Mouse (Mus musculus) erythroblast, adult 5-6 weeks (primary cell): ENCODE data around the gene Ramp3. TPM values are rescaled to one million over a fixed set of nuclear protein-coding genes. Genes with fewer than 3 reads are reported as not detected.

Source experiments
- ATAC-seq: replicated peaks from 2 replicates; pipeline ENCODE4 v1.8.0; 2016; ENCODE audit warnings: moderate number of reproducible peaks, mild to moderate bottlenecking, moderate TSS enrichment, inconsistent platforms; ENCODE audit not compliant: poor library complexity, low FRiP score, severe bottlenecking
- total RNA-seq, 2 experiments: library from RNA; stranded (forward) in 1 of 2; stranded (reverse) in 1 of 2; fragments of 150-400 nt in 1 of 2; fragments of 200-764, 138-1000 nt in 1 of 2; gene quantifications; 2 replicates each; pipeline versions ENCODE4 v1.2.3 to v1.2.4; 2015 to 2017; ENCODE audit warnings: low replicate concordance in 2 of 2

Ramp3 gene
- total RNA-seq, 2 experiments from 2014 or later = not detected

GRCm38 (mm10) chr11:6710409-6710808 lies 52.1 kb downstream of the Ramp3 start:
- ATAC-seq = no peak

- no peak for ATAC-seq
Observed at GRCm38 (mm10) chr11:6720746-6721145, 62.4 kb downstream of the Ramp3 start.

GRCm38 (mm10) chr11:6726921-6727320 lies 68.6 kb downstream of the Ramp3 start:
- ATAC-seq = no peak

Other genes starting within 250 kb of the Ramp3 start
- gene Ppia, start 243.1 kb upstream of the Ramp3 start, total RNA-seq (2015; ENCODE audit: low replicate concordance) = 1,176 and 1,185 TPM in 2 replicates
- gene Ppia, start 243.1 kb upstream of the Ramp3 start, total RNA-seq (2017; ENCODE audit: low replicate concordance) = 351 and 513 TPM in 2 replicates
- gene H2afv, start 214.1 kb upstream of the Ramp3 start, total RNA-seq (2015; ENCODE audit: low replicate concordance) = 53.3 and 54.0 TPM in 2 replicates
- 32.3 and 44.9 TPM in 2 replicates for gene H2afv, start 214.1 kb upstream of the Ramp3 start, total RNA-seq (2017; ENCODE audit: low replicate concordance)
- 16.1 and 21.9 TPM in 2 replicates for gene Purb, start 182.6 kb upstream of the Ramp3 start, total RNA-seq (2015; ENCODE audit: low replicate concordance)
- 13.0 and 19.0 TPM in 2 replicates for gene Purb, start 182.6 kb upstream of the Ramp3 start, total RNA-seq (2017; ENCODE audit: low replicate concordance)
- 19.2 and 20.8 TPM in 2 replicates for gene Myo1g, start 137.6 kb upstream of the Ramp3 start, total RNA-seq (2015; ENCODE audit: low replicate concordance)
- gene Myo1g, start 137.6 kb upstream of the Ramp3 start, total RNA-seq (2017; ENCODE audit: low replicate concordance) = 18.7 and 20.8 TPM in 2 replicates
- 9.8 and 11.0 TPM in 2 replicates for gene Ccm2, start 111.6 kb upstream of the Ramp3 start, total RNA-seq (2015; ENCODE audit: low replicate concordance)
- gene Ccm2, start 111.6 kb upstream of the Ramp3 start, total RNA-seq (2017; ENCODE audit: low replicate concordance) = 10.3 and 15.7 TPM in 2 replicates
- gene Nacad, start 52.5 kb upstream of the Ramp3 start, total RNA-seq (2015; ENCODE audit: low replicate concordance) = 0.19 and 2.3 TPM in 2 replicates
- not detected in 2 replicates for gene Nacad, start 52.5 kb upstream of the Ramp3 start, total RNA-seq (2017; ENCODE audit: low replicate concordance)
- gene Tbrg4, start 32.5 kb upstream of the Ramp3 start, total RNA-seq (2015; ENCODE audit: low replicate concordance) = 8.8 and 10.4 TPM in 2 replicates
- 10.3 and 18.3 TPM in 2 replicates for gene Tbrg4, start 32.5 kb upstream of the Ramp3 start, total RNA-seq (2017; ENCODE audit: low replicate concordance)
- not detected in 2 replicates for gene Wap, start 19.9 kb upstream of the Ramp3 start, total RNA-seq (2015; ENCODE audit: low replicate concordance)
- gene Wap, start 19.9 kb upstream of the Ramp3 start, total RNA-seq (2017; ENCODE audit: low replicate concordance) = not detected in 2 replicates
- gene Gm11983, start 179.1 kb downstream of the Ramp3 start, total RNA-seq (2015; ENCODE audit: low replicate concordance) = not detected in 2 replicates
- gene Gm11983, start 179.1 kb downstream of the Ramp3 start, total RNA-seq (2017; ENCODE audit: low replicate concordance) = not detected in 2 replicates